Mouse (Mus musculus) heart, adult 2 months (tissue): ENCODE data around the gene Insig1.

ENCODE experiments used
- CTCF ChIP-seq: fragments of 200-600 bp; IDR thresholded peaks from 2 replicates; pipeline ENCODE4 v1.8.1; 2022; ENCODE audit warnings: antibody characterized with exemption, mild to moderate bottlenecking, moderate library complexity
- POLR2A ChIP-seq: fragments of 200-500 bp; IDR thresholded peaks from 2 replicates; pipeline ENCODE4 v1.6.1; 2011; ENCODE audit warnings: mild to moderate bottlenecking, low read depth, low read length, control low read depth; ENCODE audit not compliant: insufficient read depth

DNA sequence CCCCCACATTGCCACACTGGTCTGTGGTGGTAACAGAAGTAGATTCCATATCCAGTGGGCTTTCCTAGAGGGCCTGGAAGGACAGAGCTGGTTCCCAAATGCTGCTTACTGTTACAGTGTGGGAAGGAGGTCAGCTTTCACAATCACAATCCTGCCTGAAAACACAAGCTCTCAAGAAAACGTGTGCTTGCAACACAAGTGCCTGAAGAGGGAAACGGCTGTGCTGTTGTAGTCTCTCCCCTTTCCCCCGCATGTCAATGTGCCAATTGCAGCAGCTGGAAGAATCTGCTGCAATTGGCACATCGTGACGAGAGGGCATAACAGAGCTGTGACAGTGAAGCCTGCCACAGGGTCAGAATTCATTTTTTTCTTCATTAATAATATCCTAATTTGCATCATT, 33.5 kb upstream of the Insig1 start:
- no peak for TF ChIP-seq POLR2A
- no peak for TF ChIP-seq CTCF
